Mouse (Mus musculus): ENCODE measurements at regions not wholly inside any gene's neighbourhood (a gene's known extent, or its start where the extent isn't known, plus 50 kb on each side); places are given as distances from the start of the nearest gene placed in this dataset.

DNA sequence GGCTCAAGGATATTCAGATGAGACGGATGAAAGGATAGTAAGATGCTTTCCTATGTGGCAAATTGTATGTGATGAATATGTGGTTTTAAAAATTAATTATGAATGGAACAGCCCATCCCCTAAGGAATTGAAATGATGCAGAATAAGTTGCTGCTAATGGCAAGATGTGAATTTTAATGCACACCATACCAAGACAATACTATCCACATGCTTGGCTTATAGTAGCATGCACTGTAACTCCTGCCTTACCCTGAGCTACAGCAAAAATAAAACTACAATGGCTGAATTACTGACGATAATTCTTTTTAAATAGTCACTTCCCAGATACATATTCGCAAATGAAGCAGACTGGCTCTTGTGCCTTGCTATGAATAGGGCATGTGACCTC is 699.4 kb downstream of the 1700064H15Rik start:
- Histone ChIP-seq H3K27ac (ENCODE audit: low read depth, low read length) (no peak overlapping the region), H3K9me3 (ENCODE audit: control insufficient read depth, low read length) (no peaks in the 10 kb centered on the region), H3K4me3 (ENCODE audit: low read depth, low read length) (no peak overlapping the region), H3K4me2 (no peak overlapping the region), H3K4me1 (replicated peaks; ENCODE audit: control insufficient read depth, insufficient read depth, low read length) (no peaks in the 10 kb centered on the region), H3K36me3 (ENCODE audit: control insufficient read depth, insufficient read depth, low read length) (no peaks in the 10 kb centered on the region), H3K27me3 (replicated peaks; ENCODE audit: control insufficient read depth, insufficient read depth, low read length) (no peaks in the 10 kb centered on the region), H3K9ac (ENCODE audit: low read depth, low read length) (no peak overlapping the region)
- DNase-seq (ENCODE audit: low spot score) (no peak), ATAC-seq (replicated peaks; ENCODE audit: low FRiP score) (no peak)
- WGBS: 73% methylated on average over 3 of the region's 3 CpGs

- no peaks in the 10 kb centered on the region for H3K27me3 ChIP-seq (replicated peaks; ENCODE audit: control insufficient read depth, insufficient read depth, low read length)
- no peak overlapping the region for H3K4me3 ChIP-seq (ENCODE audit: low read depth, low read length)
Observed at GRCm38 (mm10) chr3:18932983-18933726, 695.3 kb downstream of the 1700064H15Rik start.

GRCm38 (mm10) chr3:18934891-18935290 is 693.6 kb downstream of the 1700064H15Rik start:
- no peak for DNase-seq (ENCODE audit: low spot score)
- ATAC-seq (replicated peaks; ENCODE audit: low FRiP score): no peak
- H3K27me3 ChIP-seq (replicated peaks; ENCODE audit: control insufficient read depth, insufficient read depth, low read length): no peaks in the 10 kb centered on the region

More at GRCm38 (mm10) chr3:18932983-18933726, 695.3 kb downstream of the 1700064H15Rik start:
- no peak overlapping the region for H3K27ac ChIP-seq (ENCODE audit: low read depth, low read length)
- ATAC-seq (replicated peaks; ENCODE audit: low FRiP score) (no peak), DNase-seq (ENCODE audit: low spot score) (no peak)
- 73% methylated on average over 13 of the region's 13 CpGs for WGBS
- H3K36me3 ChIP-seq (ENCODE audit: control insufficient read depth, insufficient read depth, low read length): no peaks in the 10 kb centered on the region
- H3K9me3 ChIP-seq (ENCODE audit: control insufficient read depth, low read length): no peaks in the 10 kb centered on the region
- no peak overlapping the region for H3K9ac ChIP-seq (ENCODE audit: low read depth, low read length)
- H3K4me1 ChIP-seq (replicated peaks; ENCODE audit: control insufficient read depth, insufficient read depth, low read length): no peaks in the 10 kb centered on the region
- no peak overlapping the region for H3K4me2 ChIP-seq

DNA sequence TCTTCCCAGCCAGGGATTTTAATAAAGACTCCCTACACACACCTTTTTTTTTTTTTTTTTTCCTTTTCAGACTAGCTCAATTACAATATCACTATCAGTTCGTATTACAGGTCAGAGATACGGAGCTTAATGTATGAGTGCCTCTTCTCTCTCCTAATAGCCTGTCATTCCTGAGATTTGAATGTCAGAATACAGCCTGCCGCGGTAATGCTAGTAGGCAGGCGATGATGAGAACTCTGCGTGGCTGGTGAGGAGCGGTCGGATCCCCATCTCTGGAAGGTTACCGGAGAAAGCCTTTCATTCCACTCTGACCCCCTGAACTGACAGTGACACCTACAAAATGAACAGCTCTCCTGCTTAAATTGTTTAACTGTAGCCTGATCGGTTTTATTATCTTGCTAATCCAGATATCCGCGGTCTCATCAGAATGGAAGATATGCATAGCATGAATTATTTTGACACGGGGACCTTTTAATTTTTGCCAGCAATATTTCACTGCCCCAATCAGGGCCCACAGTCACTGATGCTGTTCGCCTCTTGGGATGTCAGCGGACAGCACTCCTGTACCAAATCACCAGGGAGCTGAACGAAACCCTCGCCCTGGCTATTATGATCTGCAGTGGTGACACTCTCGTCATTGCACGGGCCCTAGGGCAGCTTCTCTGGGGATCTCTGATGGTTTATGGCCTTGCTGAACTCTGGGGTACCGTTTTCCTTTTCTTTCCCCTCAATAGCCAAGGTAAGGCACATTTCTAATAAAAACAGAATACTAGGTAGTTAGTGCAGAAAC is 690.9 kb downstream of the 1700064H15Rik start:
- Histone ChIP-seq H3K9me3 (ENCODE audit: control insufficient read depth, low read length) (no peaks in the 10 kb centered on the region), H3K27ac (ENCODE audit: low read depth, low read length) (no peak overlapping the region), H3K36me3 (ENCODE audit: control insufficient read depth, insufficient read depth, low read length) (no peaks in the 10 kb centered on the region), H3K9ac (ENCODE audit: low read depth, low read length) (no peak overlapping the region), H3K27me3 (replicated peaks; ENCODE audit: control insufficient read depth, insufficient read depth, low read length) (no peaks in the 10 kb centered on the region), H3K4me3 (ENCODE audit: low read depth, low read length) (no peak overlapping the region), H3K4me2 (no peak overlapping the region), H3K4me1 (replicated peaks; ENCODE audit: control insufficient read depth, insufficient read depth, low read length) (no peaks in the 10 kb centered on the region)
- DNase-seq (ENCODE audit: low spot score): no peak
- ATAC-seq (replicated peaks; ENCODE audit: low FRiP score): no peak
- 77% methylated on average over 20 of the region's 20 CpGs for WGBS

More at GRCm38 (mm10) chr3:18934891-18935290, 693.6 kb downstream of the 1700064H15Rik start:
- no peak overlapping the region for H3K4me3 ChIP-seq (ENCODE audit: low read depth, low read length)
- H3K27ac ChIP-seq (ENCODE audit: low read depth, low read length): no peak overlapping the region
- WGBS: 91% methylated on average over 2 of the region's 2 CpGs
- no peak overlapping the region for H3K9ac ChIP-seq (ENCODE audit: low read depth, low read length)
- H3K4me2 ChIP-seq: no peak overlapping the region
- no peaks in the 10 kb centered on the region for H3K4me1 ChIP-seq (replicated peaks; ENCODE audit: control insufficient read depth, insufficient read depth, low read length)
- H3K9me3 ChIP-seq (ENCODE audit: control insufficient read depth, low read length): no peaks in the 10 kb centered on the region
- H3K36me3 ChIP-seq (ENCODE audit: control insufficient read depth, insufficient read depth, low read length): no peaks in the 10 kb centered on the region

DNA sequence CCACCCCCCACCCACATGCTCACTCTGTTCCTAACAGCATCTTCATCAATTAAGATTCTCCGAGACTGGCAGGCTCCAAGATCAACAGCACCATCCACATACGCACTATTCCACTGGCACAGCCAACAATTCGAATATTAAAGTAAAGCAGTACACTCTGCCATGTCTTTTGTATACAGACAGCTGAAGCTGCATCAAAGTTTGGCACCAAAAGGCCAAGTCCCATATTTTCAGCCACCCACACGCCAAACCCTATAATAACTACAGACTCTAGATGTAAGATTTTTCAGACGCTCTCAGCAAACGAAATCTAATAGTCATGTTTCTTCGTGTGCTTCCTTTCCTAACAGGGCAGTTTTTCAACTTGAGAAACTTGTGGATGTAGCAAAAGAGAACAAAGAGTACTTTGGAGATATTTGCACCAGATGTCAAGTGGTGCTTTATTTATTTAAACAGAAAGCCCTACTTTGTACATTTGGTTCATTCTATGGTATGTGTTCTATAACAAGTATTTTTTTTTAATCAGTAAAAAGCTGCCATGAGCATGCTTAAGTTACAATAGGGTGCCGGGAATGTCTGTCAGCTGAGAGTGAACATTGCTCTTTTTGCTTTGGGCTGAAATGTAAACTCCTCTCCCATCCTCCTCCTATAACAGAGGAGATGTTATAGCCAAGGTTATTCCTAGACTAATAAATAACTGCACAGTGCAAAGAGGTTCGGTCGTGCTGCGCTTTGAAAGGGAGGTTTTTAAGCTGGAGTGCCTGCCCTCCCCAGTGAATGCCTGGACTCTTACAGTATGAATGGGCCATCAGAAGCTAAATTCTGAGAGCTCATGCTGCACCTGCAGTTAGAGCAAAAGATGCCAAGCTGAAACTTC is 686.9 kb downstream of the 1700064H15Rik start:
- Histone ChIP-seq H3K4me2 (no peak overlapping the region), H3K36me3 (ENCODE audit: control insufficient read depth, insufficient read depth, low read length) (no peaks in the 10 kb centered on the region), H3K9ac (ENCODE audit: low read depth, low read length) (no peak overlapping the region), H3K4me1 (replicated peaks; ENCODE audit: control insufficient read depth, insufficient read depth, low read length) (no peaks in the 10 kb centered on the region), H3K9me3 (ENCODE audit: control insufficient read depth, low read length) (no peaks in the 10 kb centered on the region), H3K27me3 (replicated peaks; ENCODE audit: control insufficient read depth, insufficient read depth, low read length) (no peaks in the 10 kb centered on the region), H3K27ac (ENCODE audit: low read depth, low read length) (no peak overlapping the region), H3K4me3 (ENCODE audit: low read depth, low read length) (no peak overlapping the region)
- 83% methylated on average over 11 of the region's 11 CpGs for WGBS
- no peak for ATAC-seq (replicated peaks; ENCODE audit: low FRiP score)
- DNase-seq (ENCODE audit: low spot score): no peak

DNA sequence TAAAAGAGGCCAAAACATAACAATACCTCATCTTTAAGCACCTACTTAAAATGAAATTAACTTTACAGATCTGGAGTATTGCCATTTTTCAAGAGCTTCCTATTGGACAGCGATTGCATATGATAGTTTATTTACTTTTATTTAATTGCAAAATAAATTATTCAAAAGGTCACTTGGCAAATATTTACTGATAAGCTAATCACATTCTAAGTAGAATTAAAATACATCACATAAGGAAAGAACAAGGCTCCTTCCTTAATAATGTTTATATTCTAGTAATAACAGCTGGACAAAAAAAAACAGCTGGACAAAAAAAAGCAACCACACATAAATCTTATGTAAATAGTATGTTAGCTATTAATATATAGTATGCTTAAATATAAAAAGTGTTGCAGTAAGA is 668.1 kb downstream of the 1700064H15Rik start:
- H3K36me3 ChIP-seq (ENCODE audit: control insufficient read depth, insufficient read depth, low read length): no peaks in the 10 kb centered on the region
- H3K4me2 ChIP-seq: no peak overlapping the region
- H3K9ac ChIP-seq (ENCODE audit: low read depth, low read length): no peak overlapping the region
- DNase-seq (ENCODE audit: low spot score): no peak
- ATAC-seq (replicated peaks; ENCODE audit: low FRiP score): no peak
- 76% methylated on average over 1 of the region's 1 CpGs for WGBS
- no peak overlapping the region for H3K4me3 ChIP-seq (ENCODE audit: low read depth, low read length)
- no peaks in the 10 kb centered on the region for H3K27me3 ChIP-seq (replicated peaks; ENCODE audit: control insufficient read depth, insufficient read depth, low read length)
- no peaks in the 10 kb centered on the region for H3K4me1 ChIP-seq (replicated peaks; ENCODE audit: control insufficient read depth, insufficient read depth, low read length)
- no peaks in the 10 kb centered on the region for H3K9me3 ChIP-seq (ENCODE audit: control insufficient read depth, low read length)
- no peak overlapping the region for H3K27ac ChIP-seq (ENCODE audit: low read depth, low read length)

- Histone ChIP-seq H3K36me3 (ENCODE audit: control insufficient read depth, insufficient read depth, low read length) (no peaks in the 10 kb centered on the region), H3K4me1 (replicated peaks; ENCODE audit: control insufficient read depth, insufficient read depth, low read length) (no peaks in the 10 kb centered on the region), H3K4me3 (ENCODE audit: low read depth, low read length) (no peak overlapping the region), H3K27ac (ENCODE audit: low read depth, low read length) (no peak overlapping the region), H3K27me3 (replicated peaks; ENCODE audit: control insufficient read depth, insufficient read depth, low read length) (no peaks in the 10 kb centered on the region), H3K4me2 (no peak overlapping the region), H3K9me3 (ENCODE audit: control insufficient read depth, low read length) (no peaks in the 10 kb centered on the region), H3K9ac (ENCODE audit: low read depth, low read length) (no peak overlapping the region)
- ATAC-seq (replicated peaks; ENCODE audit: low FRiP score) (no peak), DNase-seq (ENCODE audit: low spot score) (no peak)
- 80% methylated on average over 3 of the region's 3 CpGs for whole genome bisulfite sequencing
Observed at GRCm38 (mm10) chr3:18988662-18989061, 639.8 kb downstream of the 1700064H15Rik start.

DNA sequence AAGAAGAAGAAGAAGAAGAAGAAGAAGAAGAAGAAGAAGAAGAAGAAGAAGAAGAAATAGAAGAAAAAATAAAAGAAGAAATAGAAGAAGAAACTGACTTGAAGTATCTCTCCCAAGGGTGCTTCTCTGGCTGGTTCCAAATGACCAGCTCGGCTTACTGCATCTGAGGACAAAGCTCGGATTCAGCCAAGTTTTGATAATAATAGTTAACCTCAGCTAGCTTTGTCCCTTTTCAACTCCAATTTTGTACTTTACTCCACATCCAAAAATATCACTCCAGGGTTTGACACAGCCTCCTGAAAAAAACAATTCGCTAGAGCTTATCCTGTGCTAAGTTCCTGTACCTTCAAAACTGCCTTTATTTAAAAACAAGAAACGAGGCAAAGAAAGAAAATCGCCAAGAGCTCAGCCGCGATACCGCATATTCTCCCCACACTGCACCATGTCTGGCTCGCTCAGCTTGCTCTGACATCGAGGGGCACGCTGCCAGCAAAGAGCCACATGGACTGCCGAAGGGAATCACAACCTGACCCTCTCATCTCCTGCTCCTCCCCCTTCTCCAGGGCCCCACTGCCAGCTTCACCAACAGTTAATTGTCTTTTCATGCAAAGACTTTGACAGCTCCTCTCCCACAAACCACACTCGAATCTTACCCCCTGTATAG is 638.8 kb downstream of the 1700064H15Rik start:
- H3K36me3 ChIP-seq (ENCODE audit: control insufficient read depth, insufficient read depth, low read length): no peaks in the 10 kb centered on the region
- no peak overlapping the region for H3K4me3 ChIP-seq (ENCODE audit: low read depth, low read length)
- DNase-seq (ENCODE audit: low spot score) (no peak), ATAC-seq (replicated peaks; ENCODE audit: low FRiP score) (no peak)
- no peaks in the 10 kb centered on the region for H3K4me1 ChIP-seq (replicated peaks; ENCODE audit: control insufficient read depth, insufficient read depth, low read length)
- H3K9me3 ChIP-seq (ENCODE audit: control insufficient read depth, low read length): no peaks in the 10 kb centered on the region
- no peak overlapping the region for H3K27ac ChIP-seq (ENCODE audit: low read depth, low read length)
- WGBS: 64% methylated on average over 13 of the region's 13 CpGs
- H3K4me2 ChIP-seq: no peak overlapping the region
- no peaks in the 10 kb centered on the region for H3K27me3 ChIP-seq (replicated peaks; ENCODE audit: control insufficient read depth, insufficient read depth, low read length)
- H3K9ac ChIP-seq (ENCODE audit: low read depth, low read length): no peak overlapping the region
